8 mouse cellular contexts compared by ENCODE assay signal in genomic region chr10:84441846-84442245, GRCm38 (mm10). TPM values are rescaled to one million over a fixed set of nuclear protein-coding genes. Genes with fewer than 3 reads are reported as not detected.
DNase-seq lines count a peak whose midpoint lies in the region; ATAC-seq and TF ChIP-seq lines count a peak whose summit lies in the region.

No protein-coding gene starts in this region.

- DNase-seq in layer of hippocampus, adult 2 months (ENCODE audit: low spot score in 2 of 2): no peak
- no peak for DNase-seq in layer of hippocampus, adult 11-12 months (ENCODE audit: low spot score)
- DNase-seq in embryonic facial prominence, embryonic 11.5 days (ENCODE audit: low spot score): peak; percentile 47
- peak; percentile 43 for DNase-seq in limb, embryonic 10.5 days (ENCODE audit: low spot score)
- no peak for DNase-seq in retina, postnatal 1 day
- no peak for DNase-seq in gastrocnemius, adult 18-20 months (ENCODE audit: low spot score)

- H3K27me3 ChIP-seq in embryonic facial prominence, embryonic 11.5 days (ENCODE audit: control insufficient read depth, insufficient read depth, low read length): no peaks in the 10 kb centered on the region
- peaks cover 13% of the 10 kb centered on the region for H3K27me3 ChIP-seq in limb, embryonic 10.5 days (ENCODE audit: low read depth, poor library complexity, severe bottlenecking)
- H3K27me3 ChIP-seq in neural tube, embryonic 15.5 days (replicated peaks): no peaks in the 10 kb centered on the region

- H3K9me3 ChIP-seq in embryonic facial prominence, embryonic 11.5 days (replicated peaks; ENCODE audit: control insufficient read depth, low read length): no peaks in the 10 kb centered on the region
- no peaks in the 10 kb centered on the region for H3K9me3 ChIP-seq in limb, embryonic 10.5 days (replicated peaks)
- no peaks in the 10 kb centered on the region for H3K9me3 ChIP-seq in neural tube, embryonic 15.5 days (replicated peaks)

- peak overlapping the region; percentile 93 for H3K4me2 ChIP-seq in embryonic facial prominence, embryonic 11.5 days (ENCODE audit: low read depth, low read length)
- peak overlapping the region; percentile 72 for H3K4me2 ChIP-seq in neural tube, embryonic 15.5 days

- peak overlapping the region; percentile 99; the same call in 1 of the 2 replicates for H3K9ac ChIP-seq in embryonic facial prominence, embryonic 11.5 days (replicated peaks; ENCODE audit: low read length)
- H3K9ac ChIP-seq in neural tube, embryonic 15.5 days (replicated peaks): peak overlapping the region; percentile 81

- peak overlapping the region; percentile 78 for H3K4me3 ChIP-seq in layer of hippocampus, adult 2 months
- peak overlapping the region; percentile 88 for H3K4me3 ChIP-seq in embryonic facial prominence, embryonic 11.5 days (ENCODE audit: low read depth, low read length)
- peak overlapping the region; percentile 87 for H3K4me3 ChIP-seq in limb, embryonic 10.5 days
- H3K4me3 ChIP-seq in neural tube, embryonic 15.5 days (replicated peaks): peak overlapping the region; percentile 77

- TF ChIP-seq CTCF in layer of hippocampus, adult 2 months (conservative IDR thresholded peaks at IDR 0.05): no peak

- 4% methylated on average over 11 of the region's 11 CpGs for whole genome bisulfite sequencing in embryonic facial prominence, embryonic 11.5 days
- 11% methylated on average over 11 of the region's 11 CpGs for WGBS in limb, embryonic 10.5 days
- 23% methylated on average over 11 of the region's 11 CpGs for WGBS in neural tube, embryonic 15.5 days

- H3K36me3 ChIP-seq in embryonic facial prominence, embryonic 11.5 days (replicated peaks; ENCODE audit: control insufficient read depth, insufficient read depth, low read depth, low read length): no peaks in the 10 kb centered on the region
- no peaks in the 10 kb centered on the region for H3K36me3 ChIP-seq in limb, embryonic 10.5 days
- H3K36me3 ChIP-seq in neural tube, embryonic 15.5 days: no peaks in the 10 kb centered on the region

- no peak for ATAC-seq in embryonic facial prominence, embryonic 11.5 days (replicated peaks; ENCODE audit: insufficient number of reproducible peaks, low FRiP score, low TSS enrichment, low read depth)
- ATAC-seq in neural tube, embryonic 15.5 days (ENCODE audit: low FRiP score): no peak
- no peak for ATAC-seq in monocyte, adult 5-6 weeks (replicated peaks; ENCODE audit: insufficient number of reproducible peaks, low FRiP score, low TSS enrichment, poor library complexity, severe bottlenecking)

- H3K4me1 ChIP-seq in embryonic facial prominence, embryonic 11.5 days (ENCODE audit: control insufficient read depth, insufficient read depth, low read length): peaks cover 7% of the 10 kb centered on the region
- H3K4me1 ChIP-seq in limb, embryonic 10.5 days: peaks cover 61% of the 10 kb centered on the region
- H3K4me1 ChIP-seq in neural tube, embryonic 15.5 days: peaks cover 51% of the 10 kb centered on the region

- H3K27ac ChIP-seq in layer of hippocampus, adult 2 months: peak overlapping the region; percentile 100
- H3K27ac ChIP-seq in embryonic facial prominence, embryonic 11.5 days (replicated peaks; ENCODE audit: low read depth, low read length): peak overlapping the region; percentile 28; the same call in 1 of the 2 replicates
- peak overlapping the region; percentile 100 for H3K27ac ChIP-seq in limb, embryonic 10.5 days
- peak overlapping the region; percentile 94; the same call in 1 of the 2 replicates for H3K27ac ChIP-seq in neural tube, embryonic 15.5 days (replicated peaks)

RNA-seq across cellular contexts. Expression of gene Nuak1, which starts 1.4 kb away (rescaled TPM):
- total RNA-seq in layer of hippocampus, adult 2 months (2021): 10 to 100 TPM; 47.9 to 51.4 TPM
- 3.5 and 4.6 TPM in 2 replicates for polyA plus RNA-seq in embryonic facial prominence, embryonic 11.5 days (2014; fragmentation: Nextera tagmentation; extraction: Ambion mirVana)
- 0.69 and 1.2 TPM in 2 replicates for polyA plus RNA-seq in limb, embryonic 10.5 days (2016; fragmentation: Nextera tagmentation; extraction: Ambion mirVana)
- polyA plus RNA-seq in neural tube, embryonic 15.5 days (2015; fragmentation: Nextera tagmentation; extraction: Ambion mirVana): 4.1 and 4.8 TPM in 2 replicates
- 10 to 100 TPM; 25.0 to 28.4 TPM for total RNA-seq in gastrocnemius, adult 18-20 months (2021)
- 0.29 to 0.48 TPM in 2 of 3 replicates, not detected in the other for total RNA-seq in monocyte, adult 5-6 weeks (2017)

Comparison
In these comparisons a context has a peak if more than half of its experiments do, and no peak if none do; other contexts are left out.
1. DNase-seq: peak in embryonic facial prominence, embryonic 11.5 days (single experiment) and limb, embryonic 10.5 days (single experiment); none in layer of hippocampus, adult 2 months (0 of 2), layer of hippocampus, adult 11-12 months (single experiment), retina, postnatal 1 day (single experiment) and gastrocnemius, adult 18-20 months (single experiment).
2. H3K27ac ChIP-seq: peak in every context shown above with its lines; median percentile 100 in layer of hippocampus, adult 2 months; 100 in limb, embryonic 10.5 days; 94 in neural tube, embryonic 15.5 days; 28 in embryonic facial prominence, embryonic 11.5 days.
3. RNA of gene Nuak1, which starts 1.4 kb away (total RNA-seq): 47.9 to 51.4 TPM in layer of hippocampus, adult 2 months and 25.0 to 28.4 TPM in gastrocnemius, adult 18-20 months; 0.29 to 0.48 TPM in monocyte, adult 5-6 weeks; every median in the first group is over 10 times any median in the second.
4. Peak in every context shown above with its lines, with median percentiles within 50 percentile points of each other: H3K4me3 ChIP-seq.